Mouse (Mus musculus) olfactory bulb, adult 2 months (tissue): ENCODE measurements at regions not wholly inside any gene's neighbourhood (a gene's known extent, or its start where the extent isn't known, plus 50 kb on each side); places are given as distances from the start of the nearest gene placed in this dataset.

Experiments
- H3K27ac ChIP-seq: fragments of 200-500 bp; 2 replicates; pipeline ENCODE4 v1.5.1; 2012; ENCODE audit warnings: low read depth, low read length; ENCODE audit not compliant: insufficient read depth
- H3K4me1 ChIP-seq: fragments of 200-500 bp; 2 replicates; pipeline ENCODE4 v1.6.1; 2012; ENCODE audit warnings: low read length; ENCODE audit not compliant: control insufficient read depth, insufficient read depth
- H3K4me3 ChIP-seq: fragments of 200-500 bp; 2 replicates; pipeline ENCODE4 v1.5.1; 2012; ENCODE audit warnings: mild to moderate bottlenecking, low read depth, low read length, moderate library complexity; ENCODE audit not compliant: insufficient read depth
- CTCF ChIP-seq: fragments of 200-500 bp; IDR thresholded peaks from 2 replicates; pipeline ENCODE4 v1.5.1; 2012; ENCODE audit warnings: low read depth, mild to moderate bottlenecking, low read length, moderate library complexity; ENCODE audit not compliant: insufficient read depth
- POLR2A ChIP-seq: fragments of 200-500 bp; IDR thresholded peaks from 2 replicates; pipeline ENCODE4 v1.6.1; 2012; ENCODE audit warnings: mild to moderate bottlenecking, low read depth, low read length, moderate library complexity; ENCODE audit not compliant: insufficient read depth
- WGBS: fragments of 180-500 bp; shearing (Covaris S2); methylation state at CpG from one replicate; pipeline ENCODE4 v1.1.7; 2018; 5-methylcytosine and 5-hydroxymethylcytosine counted together

- TF ChIP-seq CTCF (no peak), POLR2A (no peak)
- WGBS: 62% methylated on average over 1 of the region's 1 CpGs
These were observed 222.6 kb upstream of the Mocs1 start for GRCm38 (mm10) chr17:49205564-49205963.

GRCm38 (mm10) chr17:49206708-49207107 lies 221.5 kb upstream of the Mocs1 start:
- peaks cover 3% of the 10 kb centered on the region; the same call in 1 of the 2 replicates for H3K4me1 ChIP-seq
- 39% methylated on average over 9 of the region's 9 CpGs for WGBS
- no peak overlapping the region for H3K27ac ChIP-seq
- H3K4me3 ChIP-seq: no peak overlapping the region
- TF ChIP-seq POLR2A (no peak), CTCF (peak; percentile 21; the same call in 1 of the 2 replicates)

More at GRCm38 (mm10) chr17:49205564-49205963, 222.6 kb upstream of the Mocs1 start:
- no peak overlapping the region for H3K4me3 ChIP-seq
- H3K4me1 ChIP-seq: peaks cover 3% of the 10 kb centered on the region; the same call in 1 of the 2 replicates
- H3K27ac ChIP-seq: no peak overlapping the region

- Histone ChIP-seq H3K4me1 (peaks cover 5% of the 10 kb centered on the region; the same call in 1 of the 2 replicates), H3K4me3 (no peak overlapping the region), H3K27ac (no peak overlapping the region)
- WGBS: 68% methylated on average over 10 of the region's 10 CpGs
- TF ChIP-seq CTCF: no peak
- TF ChIP-seq POLR2A: no peak
These were observed 219.8 kb upstream of the Mocs1 start for GRCm38 (mm10) chr17:49208315-49208820.

- WGBS: 74% methylated on average over 13 of the region's 13 CpGs
These were observed 215.2 kb upstream of the Mocs1 start for GRCm38 (mm10) chr17:49212918-49213317.

GRCm38 (mm10) chr17:49215281-49215680 lies 212.9 kb upstream of the Mocs1 start:
- Histone ChIP-seq H3K4me1 (peaks cover 6% of the 10 kb centered on the region), H3K27ac (no peak overlapping the region), H3K4me3 (no peak overlapping the region)
- no peak for TF ChIP-seq POLR2A
- TF ChIP-seq CTCF: no peak
- WGBS: 89% methylated on average over 8 of the region's 8 CpGs

More at GRCm38 (mm10) chr17:49212918-49213317, 215.2 kb upstream of the Mocs1 start:
- H3K27ac ChIP-seq: no peak overlapping the region
- TF ChIP-seq CTCF (no peak), POLR2A (no peak)
- 0 out of 2 replicates have a peak, but pooled peaks cover 2% of the 10 kb centered on the region for H3K4me1 ChIP-seq
- H3K4me3 ChIP-seq: no peak overlapping the region

DNA sequence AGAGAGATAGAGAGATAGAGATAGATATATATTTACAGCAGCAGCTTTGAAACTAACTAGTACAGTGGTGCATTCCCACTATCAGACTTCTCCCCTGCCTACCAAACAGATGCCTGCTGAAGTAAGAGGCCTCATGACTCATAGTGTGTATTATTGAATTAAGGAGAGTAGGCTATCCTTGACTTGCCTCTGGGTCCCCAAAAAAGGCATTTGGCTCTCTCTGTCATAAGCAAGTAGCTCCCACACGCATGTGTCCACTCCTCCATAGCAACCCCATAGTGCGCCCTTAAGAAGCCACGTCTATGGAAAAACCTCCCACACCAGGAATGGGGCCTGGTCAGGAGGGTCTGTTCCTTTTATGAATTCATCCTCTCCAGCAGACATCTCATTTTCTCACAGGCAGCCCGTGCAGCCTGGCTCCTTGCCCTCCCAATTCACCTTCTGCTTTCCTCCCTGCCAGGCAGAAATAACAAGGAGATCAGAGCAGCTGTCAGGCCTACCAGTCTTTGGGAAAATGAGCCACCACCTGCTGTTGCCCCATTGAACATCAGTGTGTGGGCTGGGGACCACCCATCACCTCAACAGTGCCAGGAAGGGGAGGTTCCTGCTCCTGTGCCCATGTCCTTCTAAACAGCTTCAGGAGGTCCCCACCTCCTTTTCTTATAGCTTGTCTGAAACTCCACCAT lies 208.5 kb upstream of the Mocs1 start:
- WGBS: 52% methylated on average over 4 of the region's 4 CpGs
- H3K4me3 ChIP-seq: no peak overlapping the region
- no peak for TF ChIP-seq CTCF
- H3K4me1 ChIP-seq: peaks cover 4% of the 10 kb centered on the region
- H3K27ac ChIP-seq: no peak overlapping the region

GRCm38 (mm10) chr17:49223212-49223611 lies 204.9 kb upstream of the Mocs1 start:
- no peak for TF ChIP-seq CTCF
- no peak for TF ChIP-seq POLR2A
- peaks cover 4% of the 10 kb centered on the region for H3K4me1 ChIP-seq
- no peak overlapping the region for H3K4me3 ChIP-seq
- WGBS: 86% methylated on average over 7 of the region's 7 CpGs
- H3K27ac ChIP-seq: no peak overlapping the region

- TF ChIP-seq POLR2A: no peak
- no peak for TF ChIP-seq CTCF
- Histone ChIP-seq H3K4me3 (no peak overlapping the region), H3K27ac (no peak overlapping the region), H3K4me1 (peaks cover 4% of the 10 kb centered on the region)
- 93% methylated on average over 2 of the region's 2 CpGs for WGBS
These were observed 204.5 kb upstream of the Mocs1 start for GRCm38 (mm10) chr17:49223651-49224050.

GRCm38 (mm10) chr17:49225255-49226015 lies 202.7 kb upstream of the Mocs1 start:
- Histone ChIP-seq H3K27ac (no peak overlapping the region), H3K4me1 (peaks cover under 1% of the 10 kb centered on the region; the same call in 1 of the 2 replicates), H3K4me3 (no peak overlapping the region)
- no peak for TF ChIP-seq POLR2A
- no peak for TF ChIP-seq CTCF
- 77% methylated on average over 9 of the region's 9 CpGs for WGBS
